Mouse (Mus musculus) adrenal gland, postnatal 14 days (tissue): ENCODE measurements around the gene Nlgn2. TPM values are rescaled to one million over a fixed set of nuclear protein-coding genes. Genes with fewer than 3 reads are reported as not detected.
"Not testable (repeated sequence)": the region's sequence is repeated elsewhere in the genome, so short reads cannot be mapped to it uniquely, and the experiment has no call there.

ENCODE experiments used
- DNase-seq: peaks from one replicate; pipeline ENCODE4 v3.0.0; 2021; ENCODE audit warnings: mixed read lengths
- total RNA-seq: library from RNA; stranded (reverse); gene quantifications from 2 replicates; pipeline ENCODE4 v1.2.3, GENCODE M21; 2021

Gene Nlgn2
- total RNA-seq, 1 experiment from 2014 or later = 17.6 TPM

DNA sequence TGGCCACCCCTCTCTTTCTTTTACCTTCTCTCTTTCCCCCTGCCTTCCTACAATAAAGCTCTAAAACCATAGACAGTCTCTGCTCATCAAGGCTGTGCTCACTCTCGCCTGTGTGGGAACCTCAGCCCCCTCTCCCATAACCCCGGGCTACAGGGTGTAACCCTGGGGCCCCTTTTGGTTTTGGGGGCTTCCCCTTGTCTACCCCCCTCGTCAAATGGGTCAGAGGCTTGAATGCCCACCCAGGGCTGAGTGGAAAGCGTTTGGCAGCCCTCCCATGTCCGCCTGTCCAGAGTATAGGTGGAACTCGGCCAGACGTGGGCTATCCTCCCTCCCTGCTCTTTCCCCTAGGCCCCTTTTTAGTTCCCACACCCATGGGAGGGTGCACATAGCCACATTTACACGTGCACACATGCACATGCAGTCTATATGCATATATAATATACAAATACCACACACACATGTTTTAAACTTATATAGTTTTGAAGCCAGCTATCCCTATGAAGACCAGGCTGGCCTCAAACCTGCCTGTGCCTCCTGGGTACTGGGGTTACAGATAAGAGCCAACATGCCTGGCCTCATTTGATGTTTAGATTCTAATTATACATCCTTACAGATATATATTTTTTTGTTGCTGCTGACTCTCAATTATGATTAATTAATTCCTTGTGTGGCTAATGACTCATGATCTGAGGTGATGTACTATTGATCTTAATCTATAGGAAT is 26.7 kb upstream of the Nlgn2 start:
- DNase-seq = no peak

DNA sequence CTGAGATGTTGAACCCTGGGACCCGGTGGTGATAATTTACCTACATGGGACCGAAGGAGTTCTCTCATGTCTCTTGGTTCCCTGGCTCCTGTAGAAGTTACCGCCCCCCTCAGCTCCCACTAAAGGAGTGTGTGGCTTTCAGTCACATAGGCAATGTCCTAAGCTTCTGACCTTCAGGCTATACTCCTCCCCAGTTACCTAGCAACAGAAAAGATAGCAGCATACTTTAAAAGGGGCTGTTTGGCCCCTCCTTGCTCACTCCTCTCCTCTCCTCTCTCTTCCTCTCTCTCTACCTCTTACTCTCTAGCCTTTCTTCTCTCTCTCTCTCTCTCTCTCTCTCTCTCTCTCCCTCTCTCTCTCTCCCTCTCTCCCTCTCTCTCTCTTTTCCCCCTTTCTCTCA is 26.1 kb upstream of the Nlgn2 start:
- not testable (repeated sequence) for DNase-seq

GRCm38 (mm10) chr11:69858113-69858998 is 20.8 kb upstream of the Nlgn2 start, which contains the start of gene Tnk1:
TSS of gene Tnk1 (minus strand) at chr11:69858730.
- no peak for DNase-seq

- DNase-seq = peak; percentile 73
Observed at GRCm38 (mm10) chr11:69855347-69855746, 17.8 kb upstream of the Nlgn2 start.

GRCm38 (mm10) chr11:69854680-69855079 is 17.1 kb upstream of the Nlgn2 start:
- DNase-seq = no peak

DNA sequence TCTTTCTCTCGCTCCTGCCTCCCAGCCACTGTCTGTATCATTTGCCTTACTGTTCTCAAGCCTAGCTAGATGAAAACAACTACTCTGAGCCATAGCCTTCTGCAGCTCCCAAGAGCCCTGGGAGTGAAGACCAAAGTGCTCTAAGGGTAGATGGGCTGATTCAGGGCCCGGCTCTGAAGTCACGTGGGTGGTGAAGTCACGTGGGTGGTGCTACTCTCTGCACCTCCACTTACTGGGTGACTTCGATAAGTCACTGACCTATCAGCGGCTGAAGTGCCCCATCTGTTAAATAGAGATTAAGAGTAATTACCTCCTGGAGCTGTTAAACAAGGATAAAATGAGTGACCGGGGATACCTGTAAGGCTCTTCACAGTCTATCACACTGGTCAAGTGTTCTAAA is 16.4 kb upstream of the Nlgn2 start:
- no peak for DNase-seq

DNA sequence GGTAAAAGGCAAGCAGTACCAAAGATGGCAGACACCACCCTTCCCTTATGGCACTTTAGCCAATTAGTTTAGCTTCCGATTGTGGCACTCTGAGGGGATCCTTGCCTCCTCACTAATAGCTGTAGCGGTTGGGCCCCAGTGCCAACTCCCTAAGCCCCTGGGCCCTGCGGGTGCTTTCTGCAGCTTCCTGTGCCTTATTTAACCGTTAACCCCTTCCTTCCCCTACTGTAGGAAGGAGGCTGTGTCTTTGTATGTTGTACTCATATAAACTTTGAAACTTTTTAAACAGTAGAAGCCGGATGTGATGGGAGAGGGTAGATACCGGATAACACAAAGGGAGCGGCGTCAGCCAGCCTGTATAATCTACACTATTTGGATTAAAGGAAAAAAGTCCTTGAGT is 13.2 kb upstream of the Nlgn2 start:
- no peak for DNase-seq

GRCm38 (mm10) chr11:69849884-69850283 is 12.3 kb upstream of the Nlgn2 start:
- no peak for DNase-seq

DNA sequence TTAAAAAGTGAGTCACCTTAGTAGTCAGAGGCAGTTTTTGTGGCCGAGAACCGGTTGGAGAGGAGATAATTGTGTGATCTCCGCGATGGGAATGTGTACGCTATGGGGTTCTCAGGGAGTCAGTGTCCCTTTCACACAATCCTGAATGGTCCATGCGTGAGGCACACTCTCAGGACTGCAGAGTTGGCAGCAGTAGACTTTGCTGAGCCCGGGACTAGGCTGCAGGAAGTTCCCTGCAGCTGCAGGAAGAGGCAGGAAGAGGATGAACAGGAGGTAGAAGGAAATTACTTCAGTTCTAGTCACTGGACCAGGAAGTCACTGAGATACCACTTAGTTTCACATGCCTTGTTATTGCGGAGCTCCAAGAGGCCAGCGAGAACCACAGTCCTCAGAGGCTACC is 11.5 kb upstream of the Nlgn2 start:
- DNase-seq = no peak

DNA sequence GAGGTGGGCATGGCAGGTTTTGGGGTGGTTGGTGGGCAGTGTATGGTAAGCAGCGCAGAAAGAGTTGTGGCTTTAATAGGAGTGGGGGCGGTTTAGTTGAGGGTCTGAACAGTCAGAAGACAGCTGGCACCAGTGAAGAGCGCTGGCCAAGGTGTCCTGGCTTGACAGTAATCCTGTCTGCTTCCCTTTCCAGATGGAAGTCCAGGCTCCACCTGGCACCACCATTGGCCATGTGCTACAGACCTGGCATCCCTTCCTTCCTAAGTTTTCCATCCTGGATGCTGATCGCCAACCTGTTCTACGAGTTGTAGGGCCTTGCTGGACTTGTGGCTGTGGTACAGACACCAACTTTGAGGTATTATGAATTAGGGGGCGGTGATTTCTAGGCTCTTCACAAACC is 10.4 kb upstream of the Nlgn2 start:
- DNase-seq = no peak

GRCm38 (mm10) chr11:69846738-69847688 is 9.4 kb upstream of the Nlgn2 start:
- no peak for DNase-seq

- DNase-seq = peak; percentile 96
Observed at GRCm38 (mm10) chr11:69846198-69846680, 8.7 kb upstream of the Nlgn2 start, which contains the start of gene Plscr3. TSS of gene Plscr3 (plus strand) at chr11:69846376.

- DNase-seq = peak; percentile 38
Observed at GRCm38 (mm10) chr11:69838714-69839104, 1.1 kb upstream of the Nlgn2 start.

- peak; percentile 96 for DNase-seq
Observed at GRCm38 (mm10) chr11:69837952-69838713, 549 bp upstream of the Nlgn2 start, which contains the start of gene Tmem256. TSS of gene Tmem256 (plus strand) at chr11:69838514.

DNA sequence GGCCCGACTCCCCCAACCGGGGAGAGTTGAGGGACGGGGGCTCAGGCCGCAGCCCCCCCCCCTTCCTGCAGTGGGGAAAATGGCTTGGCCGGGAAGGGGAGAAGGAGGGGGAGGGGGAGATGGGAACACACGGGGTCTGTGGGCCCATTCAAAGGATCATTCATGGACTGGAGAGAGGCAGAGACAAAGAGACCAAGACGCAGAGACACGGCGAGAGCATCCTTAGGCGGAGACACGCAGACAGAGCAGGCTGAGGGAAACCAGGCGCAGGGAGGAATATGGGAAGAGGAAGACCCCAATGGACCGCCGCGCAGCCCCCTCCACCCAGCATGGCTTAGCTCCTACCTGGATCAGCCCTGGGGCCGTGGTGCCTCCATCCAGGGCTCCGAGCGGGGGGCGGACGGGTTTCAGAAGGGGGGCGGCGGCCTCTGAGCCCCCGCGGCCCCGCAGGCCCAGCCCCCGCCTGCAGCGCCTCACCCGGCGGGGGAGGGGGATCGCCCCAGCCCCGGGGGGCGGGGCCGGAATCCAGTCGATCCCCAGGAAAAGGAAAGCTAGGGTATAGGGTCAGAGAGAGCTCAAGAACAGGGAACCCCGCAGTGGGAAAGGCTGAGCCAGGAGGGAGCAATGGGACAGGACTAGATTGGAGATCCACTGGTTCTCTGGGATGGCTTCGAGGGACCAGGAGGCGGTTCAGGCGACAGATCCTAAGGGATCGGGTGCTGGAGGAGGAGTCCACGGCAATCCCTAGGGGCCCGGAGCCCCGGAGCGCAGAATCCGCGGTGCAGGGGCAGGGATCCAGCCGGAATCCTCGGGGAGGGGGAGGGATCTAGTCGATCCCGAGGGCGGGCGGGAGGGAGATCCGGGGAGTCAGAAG is 644 bp downstream of the Nlgn2 start:
- peak; percentile 58 for DNase-seq

- no peak for DNase-seq
Observed at GRCm38 (mm10) chr11:69835966-69836335, 1.6 kb downstream of the Nlgn2 start.

- no peak for DNase-seq
Observed at GRCm38 (mm10) chr11:69835326-69835965, 2.1 kb downstream of the Nlgn2 start.

DNA sequence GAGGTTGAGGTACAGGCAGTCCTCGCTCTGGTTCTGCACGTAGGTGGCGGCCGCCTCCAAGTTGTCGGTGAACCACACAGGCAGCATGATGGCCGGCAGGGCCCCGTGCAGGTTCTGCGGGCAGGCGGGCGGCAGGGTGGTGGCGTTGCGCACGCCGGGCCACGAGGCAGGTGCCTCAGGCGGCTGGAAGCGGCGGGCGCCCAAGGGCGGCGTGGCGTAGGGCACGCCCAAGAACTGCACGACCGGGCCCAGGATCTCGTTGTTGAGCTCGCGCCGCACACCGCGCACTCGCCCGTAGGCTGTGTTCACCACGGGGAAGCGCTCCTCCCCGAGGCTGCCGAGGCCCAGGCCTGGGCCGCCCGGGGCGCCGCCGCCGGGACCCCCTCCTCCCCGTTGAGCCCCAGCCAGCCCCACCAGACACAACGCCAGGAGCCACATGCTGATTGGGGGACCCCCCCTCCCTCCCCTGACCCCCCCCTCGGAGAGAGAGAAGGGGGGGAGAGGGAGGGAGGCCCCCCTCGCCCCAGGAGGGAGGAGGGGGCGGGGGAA is 3.5 kb downstream of the Nlgn2 start:
- peak; percentile 63 for DNase-seq

DNA sequence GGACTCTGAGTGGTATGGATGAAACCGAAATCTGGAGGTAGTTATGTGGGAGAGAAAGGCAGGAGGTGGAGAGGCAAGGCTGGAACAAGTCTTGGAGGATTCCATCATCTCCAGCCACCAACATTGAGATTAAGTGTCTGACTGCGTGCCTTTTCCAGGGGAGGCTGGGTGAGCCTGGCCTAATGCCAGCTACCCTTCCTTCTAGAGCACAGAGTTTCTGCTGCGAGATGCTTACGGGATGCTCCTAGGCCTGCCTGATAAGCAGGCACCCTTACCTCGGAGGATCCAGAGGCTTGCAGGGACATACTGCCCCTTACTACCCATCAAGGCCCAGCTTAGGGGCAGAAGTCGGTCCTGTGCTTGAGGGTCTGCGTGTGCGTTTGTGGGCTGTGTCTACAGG is 4.0 kb downstream of the Nlgn2 start:
- DNase-seq = no peak
